Comparison of ENCODE assay signal across 10 mouse cellular contexts in the genomic region with DNA sequence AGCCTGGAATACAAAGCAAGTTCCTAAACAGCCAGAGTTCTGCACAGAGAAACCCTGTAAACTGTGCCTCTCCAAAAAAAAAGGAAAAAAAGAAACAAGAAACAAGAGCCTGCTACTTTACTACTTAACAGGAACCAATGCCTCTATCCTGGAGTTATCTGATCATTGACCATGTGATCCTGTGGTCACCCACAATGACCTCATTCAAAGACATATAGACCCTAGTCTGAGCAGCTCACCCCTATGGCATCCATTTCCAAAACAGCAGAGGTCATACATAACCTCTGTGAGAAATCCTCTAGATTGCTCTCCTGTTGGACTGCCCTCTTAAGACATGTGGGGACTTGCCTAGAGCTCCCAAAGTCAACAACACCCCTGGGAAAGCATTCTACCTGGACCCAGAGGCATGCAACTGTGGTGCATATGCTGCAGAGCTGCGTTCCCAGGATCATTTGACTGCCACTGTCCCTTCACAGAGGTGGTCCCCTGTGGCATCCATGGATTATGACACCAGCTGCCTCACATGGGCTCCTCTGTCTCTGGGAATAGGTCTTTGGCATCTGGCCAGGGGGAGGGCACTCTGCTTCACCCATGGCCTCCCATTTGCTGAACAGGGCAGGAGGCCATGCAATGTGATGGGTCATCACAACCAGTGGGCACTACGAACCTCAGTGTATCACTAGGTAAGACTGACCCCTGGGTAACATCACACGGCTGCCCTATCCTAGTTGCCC. TPM values are rescaled to one million over a fixed set of nuclear protein-coding genes. Genes with fewer than 3 reads are reported as not detected.
A peak's percentile ranks its signal among the peaks of the same experiment; 100 is the strongest.
DNase-seq lines count a peak whose midpoint lies in the region; ATAC-seq and TF ChIP-seq lines count a peak whose summit lies in the region.
"Had no signal": no experiment of that assay in that cellular context is flagged by ENCODE, and none has a peak within 500 bp of the region (broad histone marks: within the 10 kb centered on the region; RNA-seq: fewer than 3 reads in every experiment).

No protein-coding gene starts in this region.

- no peak overlapping the region for H3K9ac ChIP-seq in heart, embryonic 14.5 days (ENCODE audit: low read length)
- H3K9ac ChIP-seq: forebrain, embryonic 13.5 days had no signal

- no peaks in the 10 kb centered on the region for H3K27me3 ChIP-seq in heart, embryonic 14.5 days (ENCODE audit: control insufficient read depth, insufficient read depth, low read length)
- H3K27me3 ChIP-seq: forebrain, embryonic 13.5 days had no signal

- no peak overlapping the region for H3K4me3 ChIP-seq in heart, embryonic 14.5 days (ENCODE audit: control insufficient read depth in 1 of 2, insufficient read depth in 1 of 2, low read depth in 1 of 2, low read length in 2 of 2)
- no peak overlapping the region for H3K4me3 ChIP-seq in bone marrow macrophage, adult 2 months (ENCODE audit: insufficient read depth, low read length)
- H3K4me3 ChIP-seq: forebrain, embryonic 13.5 days had no signal

- TF ChIP-seq CTCF in bone marrow macrophage, adult 2 months (IDR thresholded peaks at IDR 0.05; ENCODE audit: low read depth, low read length) = no peak

- H3K27ac ChIP-seq in heart, embryonic 14.5 days (replicated peaks in 1 of 2; ENCODE audit: control insufficient read depth in 1 of 2, insufficient read depth in 1 of 2, low read depth in 2 of 2, low read length in 2 of 2) = 0 out of 4 replicates have a peak overlapping the region, but pooled peaks of 1 of the 2 experiments have one; percentile 14
- H3K27ac ChIP-seq in bone marrow macrophage, adult 2 months (ENCODE audit: insufficient read depth, low read depth, low read length) = peak overlapping the region; percentile 74
- H3K27ac ChIP-seq: forebrain, embryonic 13.5 days had no signal

- peaks cover 21 to 55% of the 10 kb centered on the region in 2 experiments for H3K4me1 ChIP-seq in heart, embryonic 14.5 days (ENCODE audit: control insufficient read depth in 2 of 2, insufficient read depth in 2 of 2, low read length in 2 of 2)
- peaks cover 52% of the 10 kb centered on the region for H3K4me1 ChIP-seq in bone marrow macrophage, adult 2 months (ENCODE audit: control insufficient read depth, insufficient read depth, low read length)

- peak; percentile 4; the same call in 1 of the 2 replicates for ATAC-seq in heart, embryonic 14.5 days (ENCODE audit: insufficient number of reproducible peaks, insufficient read depth, low FRiP score, low read depth)
- ATAC-seq: forebrain, embryonic 13.5 days; midbrain, embryonic 16.5 days had no signal

- TF ChIP-seq POLR2A in bone marrow macrophage, adult 2 months (IDR thresholded peaks at IDR 0.05; ENCODE audit: borderline replicate concordance, low read depth, low read length) = no peak

- H3K4me2 ChIP-seq in heart, embryonic 14.5 days (ENCODE audit: low read length) = no peak overlapping the region
- H3K4me2 ChIP-seq: forebrain, embryonic 13.5 days had no signal

- 88% methylated on average over 3 of the region's 3 CpGs for WGBS in heart, embryonic 14.5 days

- no peaks in the 10 kb centered on the region for H3K9me3 ChIP-seq in heart, embryonic 14.5 days (ENCODE audit: control insufficient read depth, low read length)
- H3K9me3 ChIP-seq: forebrain, embryonic 13.5 days had no signal

- DNase-seq in heart, adult 9 months (ENCODE audit: low spot score in 2 of 2) = no peak
- DNase-seq in 416B (ENCODE audit: low read depth) = peak; percentile 86
- DNase-seq in kidney, postnatal 10 days = peak; percentile 57
- no peak for DNase-seq in urinary bladder, adult 2 months (ENCODE audit: low spot score)
- no peak for DNase-seq in B cell, adult 2 months
- no peak for DNase-seq in spleen, adult 18-20 months

- H3K36me3 ChIP-seq in heart, embryonic 14.5 days (ENCODE audit: control insufficient read depth, insufficient read depth, low read length) = peaks cover 17% of the 10 kb centered on the region

RNA-seq across cellular contexts. Expression of gene Cdip1, which starts 12.8 kb away (rescaled TPM):
- 121 and 135 TPM in 2 replicates for polyA plus RNA-seq in heart, embryonic 14.5 days (2014; fragmentation: Nextera tagmentation; extraction: Ambion mirVana)
- polyA plus RNA-seq in bone marrow macrophage, adult 2 months (2012; ENCODE audit: insufficient read depth, insufficient read length, missing spikeins) = 32.4 and 32.9 TPM in 2 replicates
- polyA plus RNA-seq in urinary bladder, adult 2 months (2012; rRNA removed) = 41.1 and 51.1 TPM in 2 replicates

RNA-seq across cellular contexts. Expression of gene Hmox2, which starts 51.2 kb away (rescaled TPM):
- 87.1 and 103 TPM in 2 replicates for polyA plus RNA-seq in heart, embryonic 14.5 days (2014; fragmentation: Nextera tagmentation; extraction: Ambion mirVana)
- 230 and 252 TPM in 2 replicates for polyA plus RNA-seq in bone marrow macrophage, adult 2 months (2012; ENCODE audit: insufficient read depth, insufficient read length, missing spikeins)
- 54.0 and 59.1 TPM in 2 replicates for polyA plus RNA-seq in urinary bladder, adult 2 months (2012; rRNA removed)

RNA-seq across cellular contexts. Expression of gene 4930562C15Rik, which starts 57.9 kb away (rescaled TPM):
- 0.28 and 0.58 TPM in 2 replicates for polyA plus RNA-seq in heart, embryonic 14.5 days (2014; fragmentation: Nextera tagmentation; extraction: Ambion mirVana)
- polyA plus RNA-seq in bone marrow macrophage, adult 2 months (2012; ENCODE audit: insufficient read depth, insufficient read length, missing spikeins) = not detected in 2 replicates
- 0.09 TPM in 1 of 2 replicates, not detected in the other for polyA plus RNA-seq in urinary bladder, adult 2 months (2012; rRNA removed)

RNA-seq across cellular contexts. Expression of gene Nmral1, which starts 58.2 kb away (rescaled TPM):
- polyA plus RNA-seq in heart, embryonic 14.5 days (2014; fragmentation: Nextera tagmentation; extraction: Ambion mirVana) = 28.4 and 36.1 TPM in 2 replicates
- 16.0 and 18.7 TPM in 2 replicates for polyA plus RNA-seq in bone marrow macrophage, adult 2 months (2012; ENCODE audit: insufficient read depth, insufficient read length, missing spikeins)
- 8.3 and 12.0 TPM in 2 replicates for polyA plus RNA-seq in urinary bladder, adult 2 months (2012; rRNA removed)

Comparison
In these comparisons a context has a peak if more than half of its experiments do, and no peak if none do; other contexts are left out.
1. DNase-seq: peak in 416B (single experiment) and kidney, postnatal 10 days (single experiment); none in heart, adult 9 months (0 of 2), urinary bladder, adult 2 months (single experiment), B cell, adult 2 months (0 of 2) and spleen, adult 18-20 months (0 of 2).